Mouse (Mus musculus): ENCODE data around the gene Sp100. TPM values are rescaled to one million over a fixed set of nuclear protein-coding genes. Genes with fewer than 3 reads are reported as not detected.

Sp100 gene
- polyA plus RNA-seq (2017; shearing (Covaris generic)): 100 to 1,000 TPM; 684 to 858 TPM

GRCm38 (mm10) chr1:85649881-85650280, at the start of gene Sp100:
TSS of gene Sp100 (plus strand) at chr1:85649988.

GRCm38 (mm10) chr1:85600078-85600477, 49.7 kb upstream of the Sp100 start, which contains the start of gene Sp140:
TSS of gene Sp140 (plus strand) at chr1:85600378.

Other genes starting within 250 kb of the Sp100 start
- gene G530012D18Rik, start 74.3 kb upstream of the Sp100 start, polyA plus RNA-seq (2017; shearing (Covaris generic)): not detected
- gene Sp110, start 51.2 kb upstream of the Sp100 start, polyA plus RNA-seq (2017; shearing (Covaris generic)): 100 to 1,000 TPM; 219 to 268 TPM
- 10 to 100 TPM; 43.6 to 47.5 TPM for gene Sp140, start 49.6 kb upstream of the Sp100 start, polyA plus RNA-seq (2017; shearing (Covaris generic))
- 10 to 100 TPM; 22.1 to 27.7 TPM for gene A630001G21Rik, start 128.7 kb downstream of the Sp100 start, polyA plus RNA-seq (2017; shearing (Covaris generic))
- gene Cab39, start 143.5 kb downstream of the Sp100 start, polyA plus RNA-seq (2017; shearing (Covaris generic)): 100 to 1,000 TPM; 208 to 269 TPM
- 100 to 1,000 TPM; 246 to 391 TPM for gene Itm2c, start 244.3 kb downstream of the Sp100 start, polyA plus RNA-seq (2017; shearing (Covaris generic))

All from activated CD4-positive, CD25-positive, alpha-beta regulatory T cell (primary cell).